16 mouse cellular contexts compared by ENCODE assay signal in genomic region chr5:127607507-127607906, GRCm38 (mm10).
"Had no signal": no experiment of that assay in that cellular context is flagged by ENCODE, and none has a peak within 500 bp of the region (broad histone marks: within the 10 kb centered on the region; RNA-seq: fewer than 3 reads in every experiment).

No protein-coding gene starts in this region.

- H3K27ac ChIP-seq: kidney, embryonic 15.5 days; limb, embryonic 13.5 days; liver, embryonic 12.5 days; midbrain, embryonic 15.5 days; neural tube, embryonic 13.5 days had no signal

- H3K4me1 ChIP-seq: kidney, embryonic 15.5 days had no signal

- H3K27me3 ChIP-seq: kidney, embryonic 15.5 days; limb, embryonic 13.5 days; liver, embryonic 12.5 days; midbrain, embryonic 15.5 days; neural tube, embryonic 13.5 days had no signal

- H3K9ac ChIP-seq: kidney, embryonic 15.5 days; limb, embryonic 13.5 days; liver, embryonic 12.5 days; lung, embryonic 14.5 days; midbrain, embryonic 15.5 days; neural tube, embryonic 13.5 days had no signal

- H3K4me2 ChIP-seq: kidney, embryonic 15.5 days; limb, embryonic 13.5 days; liver, embryonic 12.5 days; lung, embryonic 14.5 days; midbrain, embryonic 15.5 days; neural tube, embryonic 13.5 days had no signal

- H3K9me3 ChIP-seq: kidney, embryonic 15.5 days; limb, embryonic 13.5 days; liver, embryonic 12.5 days; midbrain, embryonic 15.5 days; neural tube, embryonic 13.5 days had no signal

- ATAC-seq: liver, embryonic 12.5 days; midbrain, embryonic 15.5 days had no signal

- DNase-seq: kidney, adult 2 months; kidney, postnatal 14 days; layer of hippocampus, adult 9-11 months; layer of hippocampus, postnatal 36 days; left cerebral cortex, postnatal 4 days; lung, embryonic 14.5 days; lung, postnatal 14 days; retina, postnatal 1 day; right cerebral cortex, postnatal 4 days; spleen, adult 18-20 months; thymus, postnatal 36 days had no signal

- H3K4me3 ChIP-seq: kidney, embryonic 15.5 days; limb, embryonic 13.5 days; liver, embryonic 12.5 days; midbrain, embryonic 15.5 days; neural tube, embryonic 13.5 days had no signal
